Mouse (Mus musculus): ENCODE data around the gene Ube2s. TPM values are rescaled to one million over a fixed set of nuclear protein-coding genes. Genes with fewer than 3 reads are reported as not detected.
A peak's percentile ranks its signal among the peaks of the same experiment; 100 is the strongest.
"Not testable (repeated sequence)": the region's sequence is repeated elsewhere in the genome, so short reads cannot be mapped to it uniquely, and the experiment has no call there.

The Ube2s gene
- total RNA-seq (2021) = 10 to 100 TPM; 84.1 to 86.9 TPM
- long read RNA-seq, experiment 1, transcript Ube2s-201 (4 exons, 1,238 nt) = major isoform, 62 of 64 reads
- long read RNA-seq, experiment 1, partial matches to known transcripts = 1 of 64 reads
- long read RNA-seq, experiment 1, other reads (novel, unspliced or antisense) = 0 of 64 reads
- long read RNA-seq, experiment 2, full-length matches to known transcripts = 72 of 72 reads
- long read RNA-seq, experiment 2, partial matches to known transcripts = 0 of 72 reads
- long read RNA-seq, experiment 2, other reads (novel, unspliced or antisense) = 0 of 72 reads

- peak; percentile 98 for DNase-seq (ENCODE audit: low spot score)
Observed at GRCm38 (mm10) chr7:4812303-4813104, at the start of gene Ube2s. Gene Ube2s, minus strand, starts transcription at chr7:4812590.

- DNase-seq (ENCODE audit: low spot score) = not testable (repeated sequence)
Observed at GRCm38 (mm10) chr7:4860926-4861325, 48.5 kb upstream of the Ube2s start.

- no peak for DNase-seq (ENCODE audit: low spot score)
Observed at GRCm38 (mm10) chr7:4859418-4859978, 47.1 kb upstream of the Ube2s start.

GRCm38 (mm10) chr7:4857321-4857720, 44.9 kb upstream of the Ube2s start:
- no peak for DNase-seq (ENCODE audit: low spot score)

- no peak for DNase-seq (ENCODE audit: low spot score)
Observed at GRCm38 (mm10) chr7:4856508-4856907, 44.1 kb upstream of the Ube2s start.

- no peak for DNase-seq (ENCODE audit: low spot score)
Observed at GRCm38 (mm10) chr7:4853613-4854012, 41.2 kb upstream of the Ube2s start.

GRCm38 (mm10) chr7:4851315-4851688, 38.9 kb upstream of the Ube2s start:
- DNase-seq (ENCODE audit: low spot score) = no peak

- no peak for DNase-seq (ENCODE audit: low spot score)
Observed at GRCm38 (mm10) chr7:4850621-4851314, 38.4 kb upstream of the Ube2s start.

- DNase-seq (ENCODE audit: low spot score) = no peak
Observed at GRCm38 (mm10) chr7:4849372-4849771, 37.0 kb upstream of the Ube2s start.

- DNase-seq (ENCODE audit: low spot score) = no peak
Observed at GRCm38 (mm10) chr7:4844917-4845309, 32.5 kb upstream of the Ube2s start.

- DNase-seq (ENCODE audit: low spot score) = no peak
Observed at GRCm38 (mm10) chr7:4844245-4844916, 32.0 kb upstream of the Ube2s start, which contains the start of gene Shisa7. Gene Shisa7, minus strand, starts transcription at chr7:4844696.

- no peak for DNase-seq (ENCODE audit: low spot score)
Observed at GRCm38 (mm10) chr7:4843604-4844244, 31.3 kb upstream of the Ube2s start.

- no peak for DNase-seq (ENCODE audit: low spot score)
Observed at GRCm38 (mm10) chr7:4842634-4843131, 30.3 kb upstream of the Ube2s start.

- no peak for DNase-seq (ENCODE audit: low spot score)
Observed at GRCm38 (mm10) chr7:4842077-4842476, 29.7 kb upstream of the Ube2s start.

GRCm38 (mm10) chr7:4837639-4838038, 25.2 kb upstream of the Ube2s start:
- no peak for DNase-seq (ENCODE audit: low spot score)

- peak; percentile 38 for DNase-seq (ENCODE audit: low spot score)
Observed at GRCm38 (mm10) chr7:4836351-4836792, 24.0 kb upstream of the Ube2s start.

GRCm38 (mm10) chr7:4835631-4836327, 23.4 kb upstream of the Ube2s start:
- DNase-seq (ENCODE audit: low spot score) = no peak

GRCm38 (mm10) chr7:4830476-4830875, 18.1 kb upstream of the Ube2s start:
- no peak for DNase-seq (ENCODE audit: low spot score)

- no peak for DNase-seq (ENCODE audit: low spot score)
Observed at GRCm38 (mm10) chr7:4825365-4825764, 13.0 kb upstream of the Ube2s start.
